Mouse (Mus musculus) limb, embryonic 12.5 days (tissue): ENCODE data around the gene Slc9a3r1. TPM values are rescaled to one million over a fixed set of nuclear protein-coding genes. Genes with fewer than 3 reads are reported as not detected.

Source experiments
- ATAC-seq: fragments of 200-750 bp; cut with Nextera tagmentation; 2 replicates; pipeline ENCODE4 v1.8.0; 2017; ENCODE audit warnings: low read depth, moderate TSS enrichment; ENCODE audit not compliant: insufficient number of reproducible peaks, insufficient read depth, low FRiP score, low TSS enrichment
- H3K27ac ChIP-seq: fragments of 300-500 bp; sonication (generic); 2 replicates; pipeline ENCODE4 v1.5.1; 2016; ENCODE audit warnings: mild to moderate bottlenecking, moderate library complexity
- H3K27me3 ChIP-seq: fragments of 300-500 bp; sonication (generic); 2 replicates; pipeline ENCODE4 v1.6.1; 2016; ENCODE audit warnings: mild to moderate bottlenecking, moderate library complexity
- H3K36me3 ChIP-seq: fragments of 300-500 bp; sonication (generic); 2 replicates; pipeline ENCODE4 v1.6.1; 2016; ENCODE audit warnings: mild to moderate bottlenecking, moderate library complexity
- H3K4me1 ChIP-seq: fragments of 300-500 bp; sonication (generic); replicated peaks from 2 replicates; pipeline ENCODE4 v1.6.1; 2016
- H3K4me2 ChIP-seq: fragments of 300-500 bp; sonication (generic); 2 replicates; pipeline ENCODE4 v1.6.1; 2016; ENCODE audit warnings: mild to moderate bottlenecking, moderate library complexity
- H3K4me3 ChIP-seq: fragments of 300-500 bp; sonication (generic); replicated peaks from 2 replicates; pipeline ENCODE4 v1.5.1; 2016; ENCODE audit warnings: mild to moderate bottlenecking
- H3K9ac ChIP-seq: fragments of 300-500 bp; sonication (generic); replicated peaks from 2 replicates; pipeline ENCODE4 v1.6.1; 2016; ENCODE audit warnings: mild to moderate bottlenecking, moderate library complexity
- H3K9me3 ChIP-seq: fragments of 300-500 bp; sonication (generic); 2 replicates; pipeline ENCODE4 v1.6.1; 2016; ENCODE audit warnings: mild to moderate bottlenecking, moderate library complexity
- WGBS: fragments of 180-500 bp; shearing (Covaris S2); methylation state at CpG from one replicate; pipeline ENCODE4 v1.1.7; 2016; 5-methylcytosine and 5-hydroxymethylcytosine counted together
- polyA plus RNA-seq: library from polyadenylated mRNA; unstranded; fragments of >200 nt; fragmentation: Nextera tagmentation; extraction: Ambion mirVana; gene quantifications from 2 replicates; pipeline ENCODE4 v1.2.1, GENCODE M21; 2016

The Slc9a3r1 gene
- polyA plus RNA-seq, 1 experiment from 2014 or later = 23.9 TPM

DNA sequence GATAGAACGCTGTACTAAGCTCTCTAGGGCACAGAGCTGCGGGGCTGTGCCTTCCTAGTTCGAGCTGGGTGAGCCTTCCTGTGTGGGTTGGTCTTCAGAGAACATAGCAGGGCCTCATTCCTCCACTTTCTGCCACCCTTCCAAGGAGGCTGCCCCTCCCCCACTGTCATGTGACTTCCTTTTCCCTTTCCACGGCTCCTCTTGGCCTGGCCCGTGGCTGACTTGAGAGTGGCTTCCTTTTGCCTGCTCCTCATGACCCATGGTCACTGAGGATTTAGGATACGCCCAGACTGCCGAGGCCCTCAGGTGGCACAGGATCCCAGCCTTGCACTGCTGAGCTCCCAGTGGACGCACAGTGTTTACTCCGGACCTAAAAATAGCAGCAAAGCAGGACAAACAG is 29.0 kb downstream of the Slc9a3r1 start:
- Histone ChIP-seq H3K4me2 (no peak overlapping the region), H3K36me3 (peaks cover 10% of the 10 kb centered on the region; the same call in 1 of the 2 replicates), H3K9me3 (no peaks in the 10 kb centered on the region), H3K4me3 (no peak overlapping the region), H3K4me1 (peaks cover 11% of the 10 kb centered on the region), H3K27me3 (no peaks in the 10 kb centered on the region), H3K9ac (no peak overlapping the region), H3K27ac (no peak overlapping the region)
- ATAC-seq = no peak
- WGBS = 65% methylated on average over 9 of the region's 9 CpGs

DNA sequence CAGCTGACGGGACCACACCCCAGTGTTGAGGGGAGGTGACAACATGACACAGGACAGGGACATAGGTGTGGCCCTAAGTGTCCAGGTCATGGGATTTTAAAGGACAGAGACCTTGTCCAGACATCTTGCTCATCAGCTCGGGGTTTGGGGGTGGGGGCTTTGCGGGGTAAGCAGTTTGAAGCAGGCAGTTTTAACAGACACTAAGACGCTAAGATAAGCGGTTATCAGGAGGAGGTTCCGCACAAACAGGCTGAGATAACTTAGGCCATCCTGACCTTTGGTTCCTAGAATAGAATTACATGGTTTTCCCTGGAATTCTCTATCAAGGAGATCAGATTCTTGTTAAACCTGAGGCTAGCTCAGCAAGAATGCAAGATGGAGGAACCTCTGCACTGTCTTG is 31.6 kb downstream of the Slc9a3r1 start:
- no peak for ATAC-seq
- Histone ChIP-seq H3K4me1 (peaks cover 4% of the 10 kb centered on the region; the same call in 1 of the 2 replicates), H3K27me3 (no peaks in the 10 kb centered on the region), H3K4me3 (no peak overlapping the region), H3K27ac (no peak overlapping the region), H3K36me3 (peaks cover 21% of the 10 kb centered on the region; the same call in 1 of the 2 replicates), H3K9me3 (no peaks in the 10 kb centered on the region), H3K4me2 (no peak overlapping the region), H3K9ac (no peak overlapping the region)
- 87% methylated on average over 6 of the region's 6 CpGs for WGBS

DNA sequence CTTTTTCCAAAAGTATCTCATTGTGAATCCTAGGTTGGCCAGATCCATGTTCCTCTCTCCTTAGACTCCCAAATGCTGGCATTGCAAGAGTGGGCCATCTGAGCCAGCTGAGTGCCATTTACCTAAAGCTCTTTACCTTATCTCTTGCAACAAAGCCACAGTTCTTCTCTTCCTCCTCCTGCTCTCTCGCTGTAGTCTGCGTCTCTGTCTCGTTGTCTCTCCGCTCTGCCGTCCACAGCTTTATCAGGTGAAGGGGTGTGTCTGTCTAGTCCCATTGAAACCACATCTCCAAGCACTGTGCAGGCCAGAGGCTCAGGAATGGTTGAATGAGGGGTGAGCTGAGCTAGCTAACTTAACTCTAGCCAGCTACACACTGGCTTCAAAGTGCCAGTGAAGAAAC is 32.8 kb downstream of the Slc9a3r1 start:
- WGBS = 94% methylated on average over 5 of the region's 5 CpGs
- H3K4me3 ChIP-seq = no peak overlapping the region
- H3K9ac ChIP-seq = no peak overlapping the region
- peaks cover 20% of the 10 kb centered on the region for H3K36me3 ChIP-seq
- ATAC-seq = no peak
- no peaks in the 10 kb centered on the region for H3K9me3 ChIP-seq
- no peak overlapping the region for H3K4me2 ChIP-seq
- no peak overlapping the region for H3K27ac ChIP-seq
- H3K27me3 ChIP-seq = no peaks in the 10 kb centered on the region
- peaks cover 4% of the 10 kb centered on the region; the same call in 1 of the 2 replicates for H3K4me1 ChIP-seq

GRCm38 (mm10) chr11:115197558-115197957 is 34.4 kb downstream of the Slc9a3r1 start:
- Histone ChIP-seq H3K27me3 (0 out of 2 replicates have a peak, but pooled peaks cover under 1% of the 10 kb centered on the region), H3K9me3 (no peaks in the 10 kb centered on the region), H3K27ac (no peak overlapping the region), H3K36me3 (peaks cover 26% of the 10 kb centered on the region), H3K9ac (0 out of 2 replicates have a peak overlapping the region, but pooled peaks have one; percentile 12), H3K4me3 (no peak overlapping the region), H3K4me1 (no peaks in the 10 kb centered on the region), H3K4me2 (no peak overlapping the region)
- WGBS = 77% methylated on average over 8 of the region's 8 CpGs
- ATAC-seq = no peak

DNA sequence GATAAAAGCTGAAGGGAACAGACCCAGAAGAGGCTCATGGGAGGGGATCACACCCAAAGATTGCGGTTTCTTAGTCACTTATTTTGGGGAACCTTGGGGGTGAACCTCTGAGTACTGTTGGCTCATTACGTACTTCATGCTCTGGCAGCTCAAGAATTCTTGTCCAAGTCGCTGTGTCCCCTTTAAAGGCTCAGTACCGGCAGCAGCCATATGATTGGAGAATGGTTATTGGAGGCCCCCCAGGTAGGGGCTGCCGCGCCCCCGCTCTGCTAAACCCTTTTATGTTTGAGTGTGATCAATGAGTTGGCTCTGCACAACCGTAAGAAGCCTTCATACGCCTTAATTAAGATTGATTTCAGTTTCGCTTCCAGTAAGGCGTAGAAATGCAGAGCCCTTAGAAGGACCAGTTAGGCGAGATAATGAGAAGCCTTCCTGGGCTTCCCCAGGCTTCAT is 35.8 kb downstream of the Slc9a3r1 start:
- no peak for ATAC-seq
- H3K4me2 ChIP-seq = no peak overlapping the region
- 31% methylated on average over 12 of the region's 12 CpGs for WGBS

DNA sequence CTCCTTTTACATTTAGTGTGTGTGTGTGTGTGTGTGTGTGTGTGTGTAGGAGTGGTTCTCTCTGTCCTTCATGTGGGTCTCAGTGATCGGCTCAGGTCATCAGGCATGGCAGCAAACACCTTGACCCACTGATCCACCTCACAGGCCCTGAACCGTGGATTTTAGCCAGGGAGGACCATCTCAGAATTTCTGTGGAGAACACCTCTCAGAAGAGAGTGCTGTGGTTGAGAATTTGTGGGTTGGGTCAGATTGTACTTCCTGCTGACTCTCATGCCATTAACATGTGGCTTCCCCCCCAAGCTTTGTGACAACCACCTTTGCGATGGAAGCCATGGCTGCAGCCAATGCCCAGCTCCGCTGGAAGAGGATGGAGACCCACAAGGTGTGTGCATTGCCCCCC is 37.4 kb downstream of the Slc9a3r1 start:
- Histone ChIP-seq H3K27me3 (peaks cover 13% of the 10 kb centered on the region), H3K9me3 (no peaks in the 10 kb centered on the region), H3K27ac (no peak overlapping the region), H3K9ac (no peak overlapping the region), H3K36me3 (peaks cover 38% of the 10 kb centered on the region), H3K4me3 (no peak overlapping the region), H3K4me1 (no peaks in the 10 kb centered on the region), H3K4me2 (no peak overlapping the region)
- WGBS = 98% methylated on average over 4 of the region's 4 CpGs
- no peak for ATAC-seq

More for the DNA sequence above, 35.8 kb downstream of the Slc9a3r1 start:
- peaks cover 9% of the 10 kb centered on the region for H3K27me3 ChIP-seq
- H3K9ac ChIP-seq = no peak overlapping the region
- H3K27ac ChIP-seq = no peak overlapping the region
- no peak overlapping the region for H3K4me3 ChIP-seq
- no peaks in the 10 kb centered on the region for H3K9me3 ChIP-seq
- H3K36me3 ChIP-seq = peaks cover 31% of the 10 kb centered on the region
- no peaks in the 10 kb centered on the region for H3K4me1 ChIP-seq

- peaks cover 17% of the 10 kb centered on the region for H3K27me3 ChIP-seq
- ATAC-seq = 0 out of 2 replicates have a peak, but pooled peaks have one; percentile 52
- 16% methylated on average over 12 of the region's 12 CpGs for WGBS
- H3K9me3 ChIP-seq = no peaks in the 10 kb centered on the region
- no peak overlapping the region for H3K4me2 ChIP-seq
- H3K27ac ChIP-seq = no peak overlapping the region
- no peak overlapping the region for H3K4me3 ChIP-seq
- peaks cover 52% of the 10 kb centered on the region for H3K36me3 ChIP-seq
- no peaks in the 10 kb centered on the region for H3K4me1 ChIP-seq
- no peak overlapping the region for H3K9ac ChIP-seq
Observed at GRCm38 (mm10) chr11:115202316-115202715, 39.2 kb downstream of the Slc9a3r1 start.

DNA sequence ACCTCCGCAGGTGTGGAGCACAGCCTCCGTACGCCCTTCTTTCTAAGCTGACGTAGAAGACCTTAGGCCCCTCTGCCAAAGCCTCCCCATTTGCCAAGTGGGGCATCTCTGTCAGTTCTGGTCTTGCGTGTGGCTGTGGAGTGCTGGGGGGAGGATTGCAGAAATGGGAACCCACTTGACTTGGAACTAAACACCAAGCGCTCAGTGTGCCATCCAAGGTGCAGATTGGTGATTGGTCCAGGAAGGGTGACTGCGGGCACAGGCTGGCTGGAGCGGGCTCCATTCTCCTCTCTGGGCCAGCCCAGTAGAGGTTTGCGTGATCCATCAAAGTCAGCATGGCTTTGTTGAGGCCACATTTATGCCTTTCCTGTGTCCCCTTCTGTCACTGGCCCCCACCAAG is 39.6 kb downstream of the Slc9a3r1 start:
- Histone ChIP-seq H3K4me3 (no peak overlapping the region), H3K27me3 (peaks cover 17% of the 10 kb centered on the region), H3K4me1 (no peaks in the 10 kb centered on the region), H3K9me3 (no peaks in the 10 kb centered on the region), H3K27ac (no peak overlapping the region), H3K4me2 (no peak overlapping the region), H3K36me3 (peaks cover 52% of the 10 kb centered on the region), H3K9ac (no peak overlapping the region)
- no peak for ATAC-seq
- 96% methylated on average over 9 of the region's 9 CpGs for WGBS

DNA sequence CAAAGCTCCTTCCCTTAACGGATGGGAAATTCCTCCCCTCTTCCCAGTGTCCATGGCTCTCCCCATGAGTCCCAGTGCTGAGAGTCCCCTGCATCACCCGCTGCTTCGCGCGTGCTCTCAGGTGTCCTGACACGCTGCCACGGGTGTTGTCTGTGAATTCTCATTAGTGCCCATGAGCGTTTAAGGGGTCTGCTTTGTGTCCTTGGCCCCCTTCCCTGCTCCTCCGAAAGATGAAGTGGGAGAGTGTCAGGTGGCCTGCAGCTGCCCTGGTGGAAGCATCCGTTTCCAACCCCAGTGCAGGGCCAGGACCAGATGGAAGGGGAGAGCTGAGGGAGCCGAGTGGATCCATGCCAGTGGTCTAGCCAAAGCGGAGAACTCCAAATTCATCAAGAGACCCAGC is 45.0 kb downstream of the Slc9a3r1 start:
- peaks cover 47% of the 10 kb centered on the region; the same call in 1 of the 2 replicates for H3K36me3 ChIP-seq
- no peak overlapping the region for H3K27ac ChIP-seq
- H3K9ac ChIP-seq = no peak overlapping the region
- 79% methylated on average over 12 of the region's 12 CpGs for WGBS
- H3K4me2 ChIP-seq = no peak overlapping the region
- H3K9me3 ChIP-seq = no peaks in the 10 kb centered on the region
- H3K4me3 ChIP-seq = no peak overlapping the region
- peaks cover 14% of the 10 kb centered on the region for H3K4me1 ChIP-seq
- H3K27me3 ChIP-seq = peaks cover 12% of the 10 kb centered on the region
- ATAC-seq = no peak

GRCm38 (mm10) chr11:115208776-115209732 is 45.9 kb downstream of the Slc9a3r1 start:
- Histone ChIP-seq H3K4me1 (peaks cover 14% of the 10 kb centered on the region), H3K9ac (0 out of 2 replicates have a peak overlapping the region, but pooled peaks have one; percentile 8), H3K27ac (no peak overlapping the region), H3K27me3 (peaks cover 8% of the 10 kb centered on the region; the same call in 1 of the 2 replicates), H3K9me3 (no peaks in the 10 kb centered on the region), H3K36me3 (peaks cover 46% of the 10 kb centered on the region; the same call in 1 of the 2 replicates), H3K4me3 (no peak overlapping the region), H3K4me2 (no peak overlapping the region)
- ATAC-seq = no peak
- WGBS = 80% methylated on average over 25 of the region's 25 CpGs

DNA sequence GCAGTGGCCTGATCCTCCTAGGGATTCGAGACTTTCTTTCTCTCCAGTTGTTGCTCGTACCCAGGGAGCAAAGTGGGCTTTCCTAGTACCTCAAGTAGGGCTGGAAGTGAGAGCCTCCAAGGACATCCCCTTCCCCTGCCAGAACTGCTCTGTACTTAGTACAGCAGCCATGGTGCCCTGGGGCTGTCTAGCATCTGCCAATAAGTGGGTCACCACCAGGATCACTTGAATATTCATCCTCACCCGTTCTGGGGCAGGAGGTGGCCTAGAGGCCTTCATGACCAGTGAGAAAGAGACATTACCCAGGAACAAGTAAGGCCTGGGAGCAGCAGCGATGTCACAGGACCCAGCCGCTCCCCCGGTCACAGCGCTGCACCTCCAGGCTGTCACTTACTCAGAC is 46.8 kb downstream of the Slc9a3r1 start:
- H3K4me3 ChIP-seq = no peak overlapping the region
- no peak for ATAC-seq
- H3K4me2 ChIP-seq = no peak overlapping the region
- no peaks in the 10 kb centered on the region for H3K9me3 ChIP-seq
- H3K27me3 ChIP-seq = peaks cover 8% of the 10 kb centered on the region; the same call in 1 of the 2 replicates
- H3K9ac ChIP-seq = peak overlapping the region; percentile 8; the same call in 1 of the 2 replicates
- H3K4me1 ChIP-seq = peaks cover 17% of the 10 kb centered on the region
- H3K27ac ChIP-seq = no peak overlapping the region
- 73% methylated on average over 7 of the region's 7 CpGs for WGBS
- peaks cover 45% of the 10 kb centered on the region; the same call in 1 of the 2 replicates for H3K36me3 ChIP-seq
